Mouse (Mus musculus): ENCODE results near the gene Ccdc71. TPM values are rescaled to one million over a fixed set of nuclear protein-coding genes. Genes with fewer than 3 reads are reported as not detected.

Ccdc71 gene
- total and polyA plus RNA-seq, 3 experiments, result 14.7 to 26.6 (median 22.5) TPM

- intact Hi-C loops (cut with DNase I), result no loop called here
Measured at GRCm38 (mm10) chr9:108499943-108500342, 39.6 kb downstream of the Ccdc71 start.

GRCm38 (mm10) chr9:108506901-108507300, 46.6 kb downstream of the Ccdc71 start:
- no peak for TF ChIP-seq EP300 (IDR thresholded peaks at IDR 0.05; ENCODE audit: insufficient read depth, low read depth, low read length)
- no peak for TF ChIP-seq POLR2A (IDR thresholded peaks at IDR 0.05; ENCODE audit: insufficient read depth, low read depth, low read length)
- TF ChIP-seq CTCF (IDR thresholded peaks at IDR 0.05), result no peak
- intact Hi-C loops (cut with DNase I), result loop anchor here (2.0 kb wide), 1 partner anchor 16 kb away; the partner anchor contains the start of gene Usp19
- H3K27me3 ChIP-seq (ENCODE audit: control insufficient read depth, insufficient read depth, low read length), result no peaks in the 10 kb centered on the region
- no peaks in the 10 kb centered on the region for H3K79me2 ChIP-seq (replicated peaks; ENCODE audit: control insufficient read depth, insufficient read depth, low read length)
- H3K9ac ChIP-seq (ENCODE audit: low read depth, low read length), result no peak overlapping the region
- DNase-seq, result no peak
- WGBS, result 85% methylated on average over 7 of the region's 7 CpGs
- peak overlapping the region; percentile 88 for H3K27ac ChIP-seq
- no peak overlapping the region for H3K4me3 ChIP-seq
- H3K36me3 ChIP-seq (ENCODE audit: control insufficient read depth, insufficient read depth, low read length), result no peaks in the 10 kb centered on the region
- H3K4me1 ChIP-seq (ENCODE audit: control insufficient read depth, insufficient read depth, low read length), result peaks cover 2% of the 10 kb centered on the region

More at GRCm38 (mm10) chr9:108499943-108500342, 39.6 kb downstream of the Ccdc71 start:
- no peak for DNase-seq
- H3K4me1 ChIP-seq (ENCODE audit: control insufficient read depth, insufficient read depth, low read length), result no peaks in the 10 kb centered on the region
- no peaks in the 10 kb centered on the region for H3K36me3 ChIP-seq (ENCODE audit: control insufficient read depth, insufficient read depth, low read length)
- H3K79me2 ChIP-seq (replicated peaks; ENCODE audit: control insufficient read depth, insufficient read depth, low read length), result no peaks in the 10 kb centered on the region
- no peak for TF ChIP-seq POLR2A (IDR thresholded peaks at IDR 0.05; ENCODE audit: insufficient read depth, low read depth, low read length)
- TF ChIP-seq EP300 (IDR thresholded peaks at IDR 0.05; ENCODE audit: insufficient read depth, low read depth, low read length), result no peak
- no peak for TF ChIP-seq CTCF (IDR thresholded peaks at IDR 0.05)
- no peak overlapping the region for H3K27ac ChIP-seq
- no peak overlapping the region for H3K9ac ChIP-seq (ENCODE audit: low read depth, low read length)
- no peaks in the 10 kb centered on the region for H3K27me3 ChIP-seq (ENCODE audit: control insufficient read depth, insufficient read depth, low read length)
- H3K4me3 ChIP-seq, result no peak overlapping the region
- WGBS, result 85% methylated on average over 15 of the region's 15 CpGs

- intact Hi-C loops (cut with DNase I), result loop anchor here (1.0 to 2.0 kb wide), 2 partner anchors 8 to 17 kb away; partner anchors contain the start of genes Qrich1 and Usp19
- peak within 1 kb of the TSS; percentile 73 for H3K9ac ChIP-seq (ENCODE audit: low read depth, low read length)
- WGBS, result under 1% methylated on average over 37 of the region's 37 CpGs
Measured at GRCm38 (mm10) chr9:108507619-108508434, 47.5 kb downstream of the Ccdc71 start, which contains the start of gene Qars. Gene Qars, plus strand, starts transcription at chr9:108507706.

GRCm38 (mm10) chr9:108508776-108509175, 48.4 kb downstream of the Ccdc71 start:
- H3K27ac ChIP-seq, result no peak overlapping the region; the same call in 1 of the 2 replicates
- WGBS, result 83% methylated on average over 7 of the region's 7 CpGs
- DNase-seq, result no peak

More at GRCm38 (mm10) chr9:108507619-108508434, 47.5 kb downstream of the Ccdc71 start, which contains the start of gene Qars:
- Histone ChIP-seq H3K4me1 (ENCODE audit: control insufficient read depth, insufficient read depth, low read length) (peaks cover 2% of the 10 kb centered on the region), H3K79me2 (replicated peaks; ENCODE audit: control insufficient read depth, insufficient read depth, low read length) (no peaks in the 10 kb centered on the region), H3K27ac (peak within 1 kb of the TSS; percentile 88), H3K4me3 (peak within 1 kb of the TSS; percentile 97), H3K36me3 (ENCODE audit: control insufficient read depth, insufficient read depth, low read length) (no peaks in the 10 kb centered on the region), H3K27me3 (ENCODE audit: control insufficient read depth, insufficient read depth, low read length) (no peaks in the 10 kb centered on the region)
- TF ChIP-seq CTCF (IDR thresholded peaks at IDR 0.05) (no peak), POLR2A (IDR thresholded peaks at IDR 0.05; ENCODE audit: insufficient read depth, low read depth, low read length) (peak; percentile 75), EP300 (IDR thresholded peaks at IDR 0.05; ENCODE audit: insufficient read depth, low read depth, low read length) (0 out of 2 replicates have a peak, but pooled peaks have one; percentile 23)
- DNase-seq, result peak; percentile 91 to 95

More at GRCm38 (mm10) chr9:108508776-108509175, 48.4 kb downstream of the Ccdc71 start:
- Histone ChIP-seq H3K79me2 (replicated peaks; ENCODE audit: control insufficient read depth, insufficient read depth, low read length) (no peaks in the 10 kb centered on the region), H3K27me3 (ENCODE audit: control insufficient read depth, insufficient read depth, low read length) (no peaks in the 10 kb centered on the region), H3K4me1 (ENCODE audit: control insufficient read depth, insufficient read depth, low read length) (peaks cover 2% of the 10 kb centered on the region), H3K36me3 (ENCODE audit: control insufficient read depth, insufficient read depth, low read length) (no peaks in the 10 kb centered on the region), H3K4me3 (peak overlapping the region; percentile 97; the same call in 1 of the 2 replicates), H3K9ac (ENCODE audit: low read depth, low read length) (no peak overlapping the region)
- no peak for TF ChIP-seq EP300 (IDR thresholded peaks at IDR 0.05; ENCODE audit: insufficient read depth, low read depth, low read length)
- TF ChIP-seq POLR2A (IDR thresholded peaks at IDR 0.05; ENCODE audit: insufficient read depth, low read depth, low read length), result no peak
- TF ChIP-seq CTCF (IDR thresholded peaks at IDR 0.05), result no peak
- intact Hi-C loops (cut with DNase I), result loop anchor here (1.0 kb wide), 1 partner anchor 8 kb away; the partner anchor contains the start of gene Qrich1

Other genes with a start within 250 kb of the Ccdc71 start
- gene Dag1, start 196.6 kb upstream of the Ccdc71 start, total RNA-seq (2021), result 100 to 1,000 TPM; 305 to 347 TPM
- 124 and 157 TPM in 2 replicates for gene Dag1, start 196.6 kb upstream of the Ccdc71 start, polyA plus RNA-seq (2012; rRNA removed)
- 10 to 100 TPM; 21.0 to 21.5 TPM for gene Nicn1, start 170.1 kb upstream of the Ccdc71 start, total RNA-seq (2021)
- gene Nicn1, start 170.1 kb upstream of the Ccdc71 start, polyA plus RNA-seq (2012; rRNA removed), result 24.1 and 37.1 TPM in 2 replicates
- 1 to 10 TPM; 4.0 to 4.6 TPM for gene Amt, start 163.7 kb upstream of the Ccdc71 start, total RNA-seq (2021)
- gene Amt, start 163.7 kb upstream of the Ccdc71 start, polyA plus RNA-seq (2012; rRNA removed), result 4.8 and 9.2 TPM in 2 replicates
- gene Rhoa, start 154.4 kb upstream of the Ccdc71 start, total RNA-seq (2021), result 100 to 1,000 TPM; 216 to 234 TPM
- 110 and 266 TPM in 2 replicates for gene Rhoa, start 154.4 kb upstream of the Ccdc71 start, polyA plus RNA-seq (2012; rRNA removed)
- 10 to 100 TPM; 50.5 to 52.8 TPM for gene Tcta, start 154.4 kb upstream of the Ccdc71 start, total RNA-seq (2021)
- 64.8 and 82.4 TPM in 2 replicates for gene Tcta, start 154.4 kb upstream of the Ccdc71 start, polyA plus RNA-seq (2012; rRNA removed)
- 100 to 1,000 TPM in 1 of 2 experiments, 10 to 100 TPM in 1; 92.2 to 130 TPM for gene Gpx1, start 121.6 kb upstream of the Ccdc71 start, total RNA-seq (2021)
- 212 and 327 TPM in 2 replicates for gene Gpx1, start 121.6 kb upstream of the Ccdc71 start, polyA plus RNA-seq (2012; rRNA removed)
- 10 to 100 TPM; 66.1 to 74.8 TPM for gene Usp4, start 112.7 kb upstream of the Ccdc71 start, total RNA-seq (2021)
- 52.7 and 68.6 TPM in 2 replicates for gene Usp4, start 112.7 kb upstream of the Ccdc71 start, polyA plus RNA-seq (2012; rRNA removed)
- gene 1700102P08Rik, start 67.7 kb upstream of the Ccdc71 start, total RNA-seq (2021), result under 1 TPM; 0.57 to 0.68 TPM
- gene 1700102P08Rik, start 67.7 kb upstream of the Ccdc71 start, polyA plus RNA-seq (2012; rRNA removed), result 0.25 and 0.44 TPM in 2 replicates
- gene Ccdc36, start 32.0 kb upstream of the Ccdc71 start, total RNA-seq (2021), result not detected
- not detected in 2 replicates for gene Ccdc36, start 32.0 kb upstream of the Ccdc71 start, polyA plus RNA-seq (2012; rRNA removed)
- gene BC048562, start 24.0 kb upstream of the Ccdc71 start, total RNA-seq (2021), result not detected
- gene BC048562, start 24.0 kb upstream of the Ccdc71 start, polyA plus RNA-seq (2012; rRNA removed), result not detected in 2 replicates
- 1 to 10 TPM; 4.9 to 5.8 TPM for gene Klhdc8b, start 1.1 kb downstream of the Ccdc71 start, total RNA-seq (2021)
- gene Klhdc8b, start 1.1 kb downstream of the Ccdc71 start, polyA plus RNA-seq (2012; rRNA removed), result 21.5 and 26.6 TPM in 2 replicates
- 100 to 1,000 TPM; 326 to 360 TPM for gene Lamb2, start 19.2 kb downstream of the Ccdc71 start, total RNA-seq (2021)
- 272 and 392 TPM in 2 replicates for gene Lamb2, start 19.2 kb downstream of the Ccdc71 start, polyA plus RNA-seq (2012; rRNA removed)
- gene Usp19, start 30.1 kb downstream of the Ccdc71 start, total RNA-seq (2021), result 10 to 100 TPM; 83.2 to 91.9 TPM
- 110 and 147 TPM in 2 replicates for gene Usp19, start 30.1 kb downstream of the Ccdc71 start, polyA plus RNA-seq (2012; rRNA removed)
- gene Qars, start 47.2 kb downstream of the Ccdc71 start, total RNA-seq (2021), result 10 to 100 TPM; 68.4 to 76.3 TPM
- gene Qars, start 47.2 kb downstream of the Ccdc71 start, polyA plus RNA-seq (2012; rRNA removed), result 108 and 173 TPM in 2 replicates
- 10 to 100 TPM; 57.8 to 64.2 TPM for gene Qrich1, start 56.3 kb downstream of the Ccdc71 start, total RNA-seq (2021)
- gene Qrich1, start 56.3 kb downstream of the Ccdc71 start, polyA plus RNA-seq (2012; rRNA removed), result 55.6 and 70.1 TPM in 2 replicates
- 10 to 100 TPM; 47.8 to 51.2 TPM for gene Impdh2, start 99.8 kb downstream of the Ccdc71 start, total RNA-seq (2021)
- 55.5 and 65.0 TPM in 2 replicates for gene Impdh2, start 99.8 kb downstream of the Ccdc71 start, polyA plus RNA-seq (2012; rRNA removed)
- gene Ndufaf3, start 106.9 kb downstream of the Ccdc71 start, total RNA-seq (2021), result 10 to 100 TPM; 61.9 to 88.1 TPM
- gene Ndufaf3, start 106.9 kb downstream of the Ccdc71 start, polyA plus RNA-seq (2012; rRNA removed), result 60.7 and 69.1 TPM in 2 replicates
- 10 to 100 TPM; 22.8 to 25.6 TPM for gene Dalrd3, start 109.4 kb downstream of the Ccdc71 start, total RNA-seq (2021)
- 79.2 and 81.5 TPM in 2 replicates for gene Dalrd3, start 109.4 kb downstream of the Ccdc71 start, polyA plus RNA-seq (2012; rRNA removed)
- gene Wdr6, start 118.2 kb downstream of the Ccdc71 start, total RNA-seq (2021), result 10 to 100 TPM; 13.3 to 17.2 TPM
- 16.5 and 21.9 TPM in 2 replicates for gene Wdr6, start 118.2 kb downstream of the Ccdc71 start, polyA plus RNA-seq (2012; rRNA removed)
- gene P4htm, start 137.1 kb downstream of the Ccdc71 start, total RNA-seq (2021), result 10 to 100 TPM; 14.2 to 15.3 TPM
- gene P4htm, start 137.1 kb downstream of the Ccdc71 start, polyA plus RNA-seq (2012; rRNA removed), result 21.0 and 25.2 TPM in 2 replicates
- 10 to 100 TPM; 42.5 to 45.5 TPM for gene Arih2, start 188.9 kb downstream of the Ccdc71 start, total RNA-seq (2021)
- 25.9 and 40.5 TPM in 2 replicates for gene Arih2, start 188.9 kb downstream of the Ccdc71 start, polyA plus RNA-seq (2012; rRNA removed)
- gene Slc25a20, start 201.6 kb downstream of the Ccdc71 start, total RNA-seq (2021), result 100 to 1,000 TPM; 190 to 203 TPM
- gene Slc25a20, start 201.6 kb downstream of the Ccdc71 start, polyA plus RNA-seq (2012; rRNA removed), result 122 and 169 TPM in 2 replicates
- gene Prkar2a, start 228.8 kb downstream of the Ccdc71 start, total RNA-seq (2021), result 10 to 100 TPM; 78.8 to 82.8 TPM
- 22.9 and 42.6 TPM in 2 replicates for gene Prkar2a, start 228.8 kb downstream of the Ccdc71 start, polyA plus RNA-seq (2012; rRNA removed)